Mouse (Mus musculus) myocyte (in vitro differentiated cells): Measurements from ENCODE around the gene Knstrn.

ENCODE experiments used
- CEBPB ChIP-seq: IDR thresholded peaks from 2 replicates; pipeline ENCODE4 v1.6.1; 2011; ENCODE audit warnings: mild to moderate bottlenecking, moderate library complexity; ENCODE audit not compliant: poor library complexity, insufficient read depth, severe bottlenecking
- E2F4 ChIP-seq: IDR thresholded peaks from one replicate; pipeline ENCODE4 v1.6.1; 2011; ENCODE audit warnings: mild to moderate bottlenecking, control low read depth, moderate library complexity; ENCODE audit not compliant: insufficient read depth
- MAX ChIP-seq: IDR thresholded peaks from one replicate; pipeline ENCODE4 v1.6.1; 2011; ENCODE audit warnings: low read depth, mild to moderate bottlenecking, control low read depth
- MYOD1 ChIP-seq, 3 experiments: IDR thresholded peaks; one replicate each; pipeline ENCODE4 v1.6.1; 2011; ENCODE audit warnings: control low read depth in 2 of 3, low read depth in 2 of 3, mild to moderate bottlenecking in 2 of 3, moderate library complexity in 1 of 3; ENCODE audit not compliant: insufficient read length in 2 of 3, control insufficient read depth in 1 of 3
- POLR2A ChIP-seq: IDR thresholded peaks from one replicate; pipeline ENCODE4 v1.6.1; 2011; ENCODE audit warnings: low read depth, mild to moderate bottlenecking, control low read depth, moderate library complexity; ENCODE audit not compliant: insufficient read length
- POLR2AphosphoS2 ChIP-seq: IDR thresholded peaks from one replicate; pipeline ENCODE4 v1.6.1; 2011; ENCODE audit warnings: low read depth, control low read depth; ENCODE audit not compliant: insufficient read length
- SRF ChIP-seq: IDR thresholded peaks from one replicate; pipeline ENCODE4 v1.6.1; 2011; ENCODE audit warnings: low read depth; ENCODE audit not compliant: control insufficient read depth, insufficient read length
- USF1 ChIP-seq: IDR thresholded peaks from one replicate; pipeline ENCODE4 v1.6.1; 2011; ENCODE audit warnings: low read depth, mild to moderate bottlenecking, control low read depth, moderate library complexity

GRCm38 (mm10) chr2:118851756-118852155, 38.0 kb downstream of the Knstrn start:
- no peak for TF ChIP-seq POLR2A
- no peak for TF ChIP-seq MAX
- no peak for TF ChIP-seq E2F4
- TF ChIP-seq USF1 = no peak
- TF ChIP-seq POLR2AphosphoS2 = no peak
- no peak for TF ChIP-seq MYOD1 (IDR thresholded peaks at IDR 0.05; ENCODE audit: control insufficient read depth in 1 of 3, insufficient read length in 2 of 3, low read depth in 2 of 3)
- no peak for TF ChIP-seq CEBPB
- no peak for TF ChIP-seq SRF
